Mouse (Mus musculus) liver, embryonic 14.5 days (tissue): ENCODE data around the gene Prex1.

ENCODE experiments used
- CTCF ChIP-seq: IDR thresholded peaks from 2 replicates; pipeline ENCODE4 v1.5.1; 2016; ENCODE audit warnings: antibody characterized with exemption, low read depth, control low read depth
- EP300 ChIP-seq: IDR thresholded peaks from 2 replicates; pipeline ENCODE4 v1.6.1; 2016; ENCODE audit warnings: antibody characterized with exemption, low read depth

DNA sequence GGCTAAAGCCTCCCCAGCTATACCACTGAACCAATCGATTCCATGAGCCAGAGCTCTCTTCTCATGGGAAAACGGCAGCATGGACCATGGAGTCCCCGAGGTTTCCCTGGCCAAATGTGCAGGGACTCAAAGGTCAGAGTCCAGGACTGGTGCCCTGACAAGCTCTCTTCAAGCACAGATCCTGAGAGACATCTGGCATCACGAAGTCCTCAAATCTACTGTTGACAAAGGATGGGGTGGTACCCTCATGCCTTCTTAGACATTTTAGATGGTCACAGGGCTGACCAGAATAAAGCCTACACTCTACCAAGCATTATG is 76.0 kb downstream of the Prex1 start:
- no peak for TF ChIP-seq CTCF
- TF ChIP-seq EP300: no peak
